Mouse (Mus musculus) lung, postnatal 25 days (tissue): ENCODE measurements at regions not wholly inside any gene's neighbourhood (a gene's known extent, or its start where the extent isn't known, plus 50 kb on each side); places are given as distances from the start of the nearest gene placed in this dataset.
A peak's percentile ranks its signal among the peaks of the same experiment; 100 is the strongest.

Experiments used
- DNase-seq: peaks from one replicate; pipeline ENCODE4 v3.0.0; 2022; ENCODE audit warnings: low spot score

DNA sequence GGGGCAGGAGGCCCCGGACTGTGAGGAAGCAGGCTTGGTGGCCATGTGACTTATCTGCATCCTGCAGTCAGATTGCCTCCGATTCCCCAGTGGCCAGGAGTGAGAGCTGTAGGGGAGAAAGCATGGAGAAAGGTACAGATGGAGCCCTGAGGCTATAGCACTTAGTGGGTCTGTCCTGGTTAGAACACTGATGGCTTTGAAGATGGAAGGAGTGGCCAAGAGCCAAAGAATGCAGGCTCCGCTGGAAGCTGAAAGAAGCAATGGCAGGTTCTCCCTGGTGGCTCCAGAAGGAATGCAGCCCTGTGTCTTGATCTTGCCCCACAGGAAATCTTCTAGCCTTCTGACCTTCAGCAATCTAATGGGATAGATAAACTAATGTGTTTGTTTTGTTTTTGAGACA is 926.3 kb downstream of the 4930447A16Rik start:
- DNase-seq: no peak

DNA sequence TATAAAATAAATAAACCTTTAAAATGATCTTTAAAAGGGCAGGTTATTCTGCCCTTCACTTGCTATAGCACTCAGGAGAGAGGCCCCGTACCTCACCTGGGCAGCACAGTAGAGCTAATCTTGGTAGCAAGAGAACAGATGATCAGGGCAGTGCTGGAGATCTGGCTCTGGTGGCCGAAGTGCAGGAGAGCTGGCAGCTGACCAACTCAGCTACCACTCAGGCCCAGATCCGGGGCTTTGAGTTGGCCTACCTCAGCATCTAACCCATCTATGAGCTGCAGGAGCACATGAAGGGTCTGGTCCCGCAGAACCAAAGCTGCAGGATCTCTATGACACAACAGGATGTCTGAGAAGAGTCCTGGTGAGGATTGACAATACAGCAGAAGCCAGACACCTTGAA is 928.0 kb downstream of the 4930447A16Rik start:
- DNase-seq: no peak

DNA sequence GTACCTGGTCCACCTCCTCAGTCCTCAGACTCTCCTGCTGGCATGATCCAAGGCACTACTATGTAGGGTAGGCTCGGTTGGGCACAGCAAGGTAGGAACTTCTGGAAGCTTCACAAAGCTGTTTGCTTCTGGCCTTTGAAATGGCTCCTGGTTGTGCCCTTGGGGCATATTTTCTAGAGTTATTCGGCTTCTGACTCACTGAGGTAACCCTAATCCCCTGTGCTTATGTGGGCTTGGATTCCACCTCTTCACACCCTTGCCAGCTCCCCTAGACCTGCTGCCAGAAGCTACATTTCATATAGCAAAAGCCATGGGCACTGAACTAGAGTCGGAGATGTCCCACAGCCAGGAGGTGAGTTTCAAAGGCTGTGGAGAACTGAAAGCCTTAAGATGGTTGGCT is 933.7 kb downstream of the 4930447A16Rik start:
- no peak for DNase-seq

GRCm38 (mm10) chr15:38363522-38363921 is 938.2 kb downstream of the 4930447A16Rik start:
- no peak for DNase-seq

GRCm38 (mm10) chr15:38364014-38364413 is 938.7 kb downstream of the 4930447A16Rik start:
- no peak for DNase-seq

GRCm38 (mm10) chr15:38367643-38368042 is 942.3 kb downstream of the 4930447A16Rik start:
- no peak for DNase-seq

DNA sequence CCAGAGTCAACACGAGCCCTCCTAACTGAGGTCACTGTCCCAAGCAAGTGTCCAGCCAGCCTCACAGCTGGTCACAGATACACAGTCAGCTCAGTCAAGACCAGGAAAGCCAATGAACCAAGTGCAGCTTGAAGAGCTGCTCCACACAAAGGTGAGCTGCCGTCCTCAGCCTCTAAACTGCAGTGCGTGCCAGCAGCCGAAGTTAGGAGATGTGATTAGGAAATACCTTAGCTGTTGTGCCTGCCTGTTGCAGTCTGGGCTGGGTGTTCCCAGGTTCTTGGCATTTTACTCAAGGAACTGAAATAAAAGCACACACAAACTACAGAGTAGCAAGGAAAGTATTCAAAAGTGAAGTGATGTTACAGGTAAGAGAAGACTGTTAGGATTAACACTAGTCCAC is 942.9 kb downstream of the 4930447A16Rik start:
- DNase-seq: peak; percentile 53

DNA sequence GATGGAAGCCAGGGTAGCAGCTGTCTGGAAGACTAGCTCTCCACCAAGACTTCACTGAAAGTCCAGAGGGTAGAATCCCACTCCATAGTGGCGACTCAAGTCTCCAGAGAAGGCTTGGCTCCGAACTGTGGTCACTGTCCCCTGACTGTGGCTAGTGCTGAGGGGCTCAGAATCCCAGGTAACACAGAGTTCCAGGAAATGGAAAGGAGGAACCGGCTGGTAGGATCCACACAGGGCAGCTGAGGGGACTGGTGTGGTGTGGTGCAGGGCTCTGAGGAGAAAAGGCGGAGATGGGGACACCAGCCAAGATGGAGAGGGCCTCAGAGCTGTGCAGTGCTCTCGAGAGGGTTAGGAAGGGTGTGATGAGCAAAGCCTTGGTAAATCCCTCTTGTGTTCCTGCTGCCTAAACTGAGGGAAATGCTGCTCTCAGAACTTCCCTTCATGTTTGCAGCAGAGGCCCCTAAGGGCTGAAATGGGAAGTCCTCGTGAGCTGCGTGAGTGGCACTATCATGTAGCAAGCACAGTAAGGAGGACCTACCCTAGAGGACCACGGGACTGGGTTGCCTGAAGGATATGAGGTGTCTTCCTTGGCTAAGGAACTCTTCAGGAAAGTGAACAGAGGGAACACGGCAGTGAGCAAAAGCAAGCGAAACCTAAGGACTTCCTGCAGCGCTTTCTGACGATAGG is 946.2 kb downstream of the 4930447A16Rik start:
- DNase-seq: no peak

DNA sequence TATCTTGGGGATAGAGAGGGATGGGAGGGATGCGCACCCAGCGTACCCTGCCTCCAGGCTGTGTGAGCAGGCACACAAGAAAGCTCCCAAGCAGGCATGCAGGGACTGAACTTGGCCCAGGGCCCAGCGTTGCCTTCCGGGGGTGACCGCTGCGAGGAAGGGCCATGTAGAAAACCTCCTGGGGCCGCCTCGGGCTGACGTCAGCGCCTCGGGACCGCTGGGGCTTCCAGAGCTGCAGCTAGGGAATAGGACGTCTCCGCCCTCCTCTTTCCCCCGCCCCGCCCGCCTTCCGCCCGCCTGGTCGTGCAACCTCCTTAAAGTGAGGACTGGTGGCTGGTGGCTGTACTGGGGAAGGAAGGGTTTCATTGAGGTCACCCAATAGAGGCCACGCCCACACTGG is 948.4 kb downstream of the 4930447A16Rik start:
- DNase-seq: peak; percentile 91

- DNase-seq: peak; percentile 76
These were observed 949.4 kb downstream of the 4930447A16Rik start for GRCm38 (mm10) chr15:38374786-38375185.

DNA sequence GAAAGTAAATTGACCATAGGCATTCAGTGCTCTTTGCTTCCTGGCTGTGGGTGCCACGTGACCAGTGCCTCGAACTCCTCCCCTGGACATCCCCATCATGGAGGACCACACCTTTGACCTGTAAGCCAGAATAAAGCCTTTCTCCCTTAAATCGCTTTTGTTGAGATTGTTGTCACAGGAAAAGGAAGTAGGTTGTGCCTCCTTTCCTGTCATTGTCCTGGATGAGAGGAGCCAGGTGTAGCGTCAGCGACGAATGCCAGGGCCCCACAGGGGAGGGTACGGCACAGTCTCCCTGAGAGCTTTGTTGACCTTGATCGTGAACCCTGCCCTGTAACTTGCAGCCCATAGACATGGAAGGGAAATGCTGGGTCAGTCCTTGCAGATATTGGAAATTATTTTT is 952.8 kb downstream of the 4930447A16Rik start:
- no peak for DNase-seq

GRCm38 (mm10) chr15:38387617-38388016 is 962.3 kb downstream of the 4930447A16Rik start:
- no peak for DNase-seq

DNA sequence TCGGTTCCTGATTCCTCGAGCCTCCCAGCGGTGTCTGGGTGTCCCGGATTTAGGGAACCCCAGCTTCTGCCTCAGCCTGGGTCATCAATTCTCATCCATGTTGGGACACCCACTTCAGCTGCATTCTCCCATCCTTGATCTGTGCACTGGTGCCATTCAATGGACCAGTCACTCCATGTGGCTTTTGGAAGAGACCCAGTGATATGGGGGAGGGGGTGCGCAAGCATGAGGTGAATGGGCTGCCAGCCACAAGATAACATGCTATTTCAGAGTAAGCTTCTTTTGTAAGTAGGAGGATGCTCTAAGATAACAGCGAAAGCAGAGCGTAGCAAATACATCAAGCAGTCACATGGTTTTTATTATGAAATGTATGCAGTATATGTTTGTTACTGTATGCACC is 963.1 kb downstream of the 4930447A16Rik start:
- DNase-seq: no peak

GRCm38 (mm10) chr15:38390450-38390849 is 965.1 kb downstream of the 4930447A16Rik start:
- DNase-seq: no peak

GRCm38 (mm10) chr15:38391420-38391819 is 966.1 kb downstream of the 4930447A16Rik start:
- DNase-seq: peak; percentile 82

DNA sequence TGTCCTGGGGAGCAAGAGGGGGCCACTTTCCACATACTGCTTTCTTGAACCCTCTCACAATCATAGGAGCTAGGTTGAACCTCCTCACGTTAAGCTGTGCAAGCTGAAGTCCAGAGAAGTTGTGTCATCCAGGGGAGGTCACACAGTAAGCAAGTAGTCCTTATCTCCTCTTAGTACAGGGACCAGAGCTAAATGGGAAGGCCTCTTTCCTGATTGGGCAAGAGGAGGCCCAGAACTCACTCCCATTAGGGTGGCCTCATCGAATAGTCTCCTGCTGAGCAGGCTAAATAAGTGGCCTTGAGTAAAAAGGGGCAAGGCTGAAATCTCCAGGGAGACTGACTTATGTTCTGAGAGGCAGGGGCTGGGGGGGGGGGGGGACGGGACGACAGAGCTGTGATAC is 966.5 kb downstream of the 4930447A16Rik start:
- DNase-seq: no peak

GRCm38 (mm10) chr15:38392441-38393149 is 967.2 kb downstream of the 4930447A16Rik start:
- no peak for DNase-seq

- peak; percentile 75 for DNase-seq
These were observed 973.5 kb downstream of the 4930447A16Rik start for GRCm38 (mm10) chr15:38398852-38399251.

GRCm38 (mm10) chr15:38402762-38403161 is 977.4 kb downstream of the 4930447A16Rik start:
- no peak for DNase-seq

- DNase-seq: no peak
These were observed 978.5 kb downstream of the 4930447A16Rik start for GRCm38 (mm10) chr15:38403760-38404375.

- peak; percentile 36 for DNase-seq
These were observed 981.0 kb downstream of the 4930447A16Rik start for GRCm38 (mm10) chr15:38406114-38406960.

- DNase-seq: no peak
These were observed 982.1 kb downstream of the 4930447A16Rik start for GRCm38 (mm10) chr15:38407476-38407875.
